Mouse (Mus musculus) lung, postnatal 0 days (tissue): ENCODE measurements around the gene Arid4b.

Experiments used
- CTCF ChIP-seq: IDR thresholded peaks from 2 replicates; pipeline ENCODE4 v1.5.1; 2016; ENCODE audit warnings: antibody characterized with exemption, mild to moderate bottlenecking
- EP300 ChIP-seq: IDR thresholded peaks from 2 replicates; pipeline ENCODE4 v1.6.1; 2016; ENCODE audit warnings: antibody characterized with exemption, mild to moderate bottlenecking, control low read depth

- TF ChIP-seq EP300 (peak; percentile 33; the same call in 1 of the 2 replicates), CTCF (no peak)
These were observed 22.8 kb upstream of the Arid4b start for GRCm38 (mm10) chr13:14040186-14040585.
